Mouse (Mus musculus): ENCODE results near the gene 5730596B20Rik.

Gene 5730596B20Rik

GRCm38 (mm10) chr6:52225612-52226568 lies 48.6 kb downstream of the 5730596B20Rik start:
- DNase-seq (ENCODE audit: low spot score in 2 of 2) = no peak

DNA sequence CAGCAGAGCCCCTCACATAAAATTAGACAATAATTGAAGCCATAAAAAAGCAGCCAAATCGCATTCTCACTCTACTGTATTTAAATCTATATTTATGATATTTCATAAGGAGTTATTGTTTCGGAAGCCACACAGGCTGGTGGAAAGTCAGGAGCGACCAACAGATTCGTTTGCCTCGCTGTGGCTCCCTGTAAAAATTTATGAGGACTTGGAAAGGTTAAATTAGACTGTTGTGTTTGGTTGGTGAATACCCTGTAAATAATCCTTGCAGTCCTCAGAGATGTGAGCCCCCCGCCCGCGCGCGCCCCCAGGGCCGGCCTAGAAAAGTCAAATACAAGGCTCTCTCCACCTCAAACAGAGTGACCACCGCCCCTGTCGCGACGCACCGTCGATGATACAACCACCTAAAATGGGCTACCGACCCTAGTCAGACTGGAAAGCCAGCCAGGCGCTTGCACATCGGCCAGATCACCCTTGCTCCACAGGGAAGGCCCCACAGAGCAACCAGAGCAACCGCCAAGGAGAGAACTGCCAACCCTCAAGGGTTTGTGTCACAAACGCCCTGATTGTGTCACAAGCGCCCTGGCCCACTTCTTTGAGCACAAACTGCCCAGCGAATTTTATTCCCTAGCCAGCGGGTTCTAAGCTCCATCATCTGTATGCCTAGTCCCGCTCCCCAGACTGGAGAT lies 49.4 kb downstream of the 5730596B20Rik start:
- DNase-seq (ENCODE audit: low spot score in 2 of 2) = no peak

- DNase-seq (ENCODE audit: low spot score in 2 of 2) = no peak
These were observed 50.3 kb downstream of the 5730596B20Rik start for GRCm38 (mm10) chr6:52227470-52228222.

DNA sequence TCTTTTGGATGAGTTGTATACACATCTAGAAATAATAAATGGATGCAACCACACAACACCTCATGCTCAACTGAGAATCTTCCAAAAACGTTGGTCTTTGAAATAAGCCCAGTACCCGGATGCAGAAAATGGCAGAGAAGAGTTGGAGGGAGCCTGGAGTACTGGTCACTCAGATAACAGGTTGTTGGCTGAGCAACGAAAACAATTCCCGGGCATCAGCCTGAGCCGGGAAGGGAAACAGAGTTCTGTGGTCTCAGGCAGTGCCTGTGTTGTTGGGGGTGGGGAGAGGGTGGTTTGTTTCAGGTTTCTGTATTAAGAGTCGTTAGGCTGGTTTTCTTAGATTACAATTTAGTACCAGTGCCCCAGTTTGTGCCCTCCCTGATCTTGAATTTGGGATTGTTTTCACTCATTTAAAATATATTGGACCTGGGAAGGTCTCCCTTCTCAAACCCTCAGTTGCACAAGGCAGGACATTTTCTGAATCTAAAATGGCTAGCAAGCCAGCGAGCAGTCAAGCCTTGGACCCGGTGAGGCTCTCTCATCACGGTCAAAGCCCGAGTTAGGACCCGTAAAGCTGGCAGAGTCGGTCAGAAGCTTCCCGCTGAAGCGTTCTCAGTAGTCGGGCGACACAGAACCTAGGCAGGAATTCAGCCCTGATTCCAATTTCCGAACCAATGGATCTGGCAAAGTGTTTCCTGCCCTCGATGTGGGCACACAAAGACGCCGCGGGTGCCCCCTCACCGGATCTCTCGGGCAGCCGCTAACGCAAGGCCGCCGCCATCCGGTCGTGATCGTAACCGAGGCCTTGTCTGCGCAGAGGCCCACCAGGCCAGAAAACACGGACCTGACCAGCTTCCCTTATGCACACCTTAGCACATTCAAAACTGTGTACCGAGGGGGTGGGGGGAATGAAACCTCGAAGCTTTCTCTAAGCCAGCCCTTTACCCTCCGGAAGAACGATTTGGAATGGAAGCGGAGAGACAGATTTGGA lies 51.5 kb downstream of the 5730596B20Rik start:
- no peak for DNase-seq (ENCODE audit: low spot score in 2 of 2)

DNA sequence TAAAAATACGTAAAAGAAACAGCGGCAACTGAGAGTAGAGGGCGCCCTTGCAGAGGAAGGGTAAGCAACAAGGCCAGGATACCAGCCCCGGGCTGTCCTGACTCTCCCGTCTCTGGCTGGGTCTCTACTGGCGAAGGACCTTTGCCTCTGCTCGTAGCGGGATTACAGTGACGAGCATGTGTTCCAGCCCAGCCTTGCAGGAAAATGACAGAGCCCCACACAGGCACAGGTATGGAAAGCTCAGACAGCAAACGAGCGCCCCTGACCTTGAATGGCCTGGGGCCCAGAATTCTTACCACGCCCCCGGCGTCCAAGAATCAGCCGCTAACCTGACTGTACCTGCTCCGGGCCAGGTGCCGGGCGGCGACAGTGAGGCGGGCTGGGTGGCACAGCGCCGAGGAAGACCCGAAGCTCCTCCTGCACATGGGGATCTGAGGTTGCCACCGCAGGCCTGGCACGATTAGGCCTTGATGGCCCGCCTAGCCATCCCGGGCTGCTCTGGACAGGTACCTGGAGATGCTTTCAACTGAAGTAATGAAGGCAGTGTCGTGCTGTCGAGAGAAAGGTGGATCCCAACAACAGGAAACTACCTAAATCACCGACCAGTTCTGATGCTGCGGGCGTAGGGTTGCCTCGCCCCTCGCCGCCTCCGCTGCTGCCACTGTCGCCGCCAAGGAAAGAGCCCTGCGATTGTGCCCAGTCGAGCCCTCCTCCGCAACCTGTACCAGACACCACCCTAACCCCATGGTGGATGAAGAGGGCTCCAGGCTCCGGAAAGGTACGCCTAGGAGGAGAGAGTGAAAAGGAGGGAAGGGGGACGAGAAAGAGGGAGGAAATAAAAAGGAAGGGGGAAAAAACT lies 52.5 kb downstream of the 5730596B20Rik start:
- no peak for DNase-seq (ENCODE audit: low spot score in 2 of 2)

Data from spleen, postnatal 36 days (tissue).